ENCODE assay signal across 8 mouse cellular contexts in the genomic region with DNA sequence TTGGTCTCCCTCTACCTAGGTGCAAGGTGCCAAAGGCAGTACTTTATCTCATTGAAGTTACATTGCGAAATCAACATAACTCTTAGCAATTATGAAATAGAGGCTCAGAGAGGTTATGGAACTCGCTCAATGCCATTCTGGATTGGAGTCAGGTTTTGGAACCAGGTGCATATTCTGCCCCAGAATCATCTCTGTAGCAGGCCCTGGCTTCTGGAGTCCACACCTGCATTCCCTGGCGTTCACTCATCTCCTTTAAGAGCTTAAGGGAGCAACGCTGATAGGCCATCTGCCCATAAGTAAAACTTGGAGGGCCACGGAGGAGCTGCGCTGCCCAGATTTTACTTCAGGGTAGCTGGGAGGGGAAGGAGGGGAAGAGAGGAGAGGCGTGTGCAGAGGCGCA. TPM values are rescaled to one million over a fixed set of nuclear protein-coding genes. Genes with fewer than 3 reads are reported as not detected.
A peak's percentile ranks its signal among the peaks of the same experiment; 100 is the strongest.
DNase-seq lines count a peak whose midpoint lies in the region; ATAC-seq lines count a peak whose summit lies in the region.

No protein-coding gene starts in this region.

- H3K27ac ChIP-seq in heart, embryonic 13.5 days (replicated peaks): peak overlapping the region; percentile 85
- H3K27ac ChIP-seq in intestine, embryonic 16.5 days (ENCODE audit: low read length): peak overlapping the region; percentile 97

- intact Hi-C loops in heart, postnatal 10 days (cut with DNase I): loop anchor here (5.0 kb wide), 1 partner anchor 155 kb away; the partner anchor contains the start of genes Fkbp15 and Slc31a1

- no peaks in the 10 kb centered on the region for H3K27me3 ChIP-seq in heart, embryonic 13.5 days (replicated peaks)
- H3K27me3 ChIP-seq in intestine, embryonic 16.5 days (replicated peaks; ENCODE audit: control insufficient read depth, insufficient read depth, low read length): no peaks in the 10 kb centered on the region

- H3K36me3 ChIP-seq in heart, embryonic 13.5 days: peaks cover 25% of the 10 kb centered on the region
- H3K36me3 ChIP-seq in intestine, embryonic 16.5 days (ENCODE audit: control insufficient read depth, insufficient read depth, low read length): peaks cover 11% of the 10 kb centered on the region

- no peak for DNase-seq in heart, postnatal 10 days
- DNase-seq in NIH3T3 (ENCODE audit: low read depth): peak; percentile 11
- peak; percentile 25 for DNase-seq in lung, postnatal 10 days
- no peak for DNase-seq in embryo, embryonic 9.5 days (ENCODE audit: extremely low spot score)
- no peak for DNase-seq in yolk sac, embryonic 10.5 days (ENCODE audit: low spot score)

- H3K4me3 ChIP-seq in heart, embryonic 13.5 days: peak overlapping the region; percentile 27; the same call in 1 of the 2 replicates
- H3K4me3 ChIP-seq in intestine, embryonic 16.5 days (ENCODE audit: low read length): peak overlapping the region; percentile 87; the same call in 1 of the 2 replicates

- no peaks in the 10 kb centered on the region for H3K9me3 ChIP-seq in heart, embryonic 13.5 days
- H3K9me3 ChIP-seq in intestine, embryonic 16.5 days (ENCODE audit: control insufficient read depth, low read length): no peaks in the 10 kb centered on the region

- WGBS in heart, embryonic 13.5 days: 70% methylated on average over 8 of the region's 8 CpGs
- WGBS in intestine, embryonic 16.5 days: 59% methylated on average over 8 of the region's 8 CpGs

- H3K4me2 ChIP-seq in heart, embryonic 13.5 days: peak overlapping the region; percentile 78
- peak overlapping the region; percentile 74 for H3K4me2 ChIP-seq in intestine, embryonic 16.5 days (ENCODE audit: low read depth, low read length)

- 0 out of 2 replicates have a peak overlapping the region, but pooled peaks have one; percentile 1 for H3K9ac ChIP-seq in heart, embryonic 13.5 days
- H3K9ac ChIP-seq in intestine, embryonic 16.5 days (ENCODE audit: low read depth, low read length): no peak overlapping the region

- ATAC-seq in heart, embryonic 13.5 days (ENCODE audit: extremely low read depth, insufficient number of reproducible peaks, low FRiP score, low TSS enrichment): no peak
- peak; percentile 30 for ATAC-seq in intestine, embryonic 16.5 days
- ATAC-seq in activated CD4-positive, CD25-positive, alpha-beta regulatory T cell, adult 4 months: no peak

- H3K4me1 ChIP-seq in heart, embryonic 13.5 days: peaks cover 57% of the 10 kb centered on the region
- peaks cover 32% of the 10 kb centered on the region for H3K4me1 ChIP-seq in intestine, embryonic 16.5 days (ENCODE audit: control insufficient read depth, insufficient read depth, low read length)

RNA-seq across cellular contexts. Expression of gene Alad, which starts 2.7 kb away (rescaled TPM):
- 68.6 and 84.6 TPM in 2 replicates for polyA plus RNA-seq in heart, embryonic 13.5 days (2015; fragmentation: Nextera tagmentation; extraction: Ambion mirVana)
- total RNA-seq in heart, postnatal 10 days (2021): 10 to 100 TPM; 61.1 to 65.2 TPM
- 189 and 191 TPM in 2 replicates for polyA plus RNA-seq in intestine, embryonic 16.5 days (2015; fragmentation: Nextera tagmentation; extraction: Ambion mirVana)
- polyA plus RNA-seq in activated CD4-positive, CD25-positive, alpha-beta regulatory T cell, adult 4 months (2017; shearing (Covaris generic)): 10 to 100 TPM; 68.8 to 82.3 TPM

RNA-seq across cellular contexts. Expression of gene Pole3, which starts 7.8 kb away (rescaled TPM):
- polyA plus RNA-seq in heart, embryonic 13.5 days (2015; fragmentation: Nextera tagmentation; extraction: Ambion mirVana): 54.6 and 54.8 TPM in 2 replicates
- 10 to 100 TPM; 23.4 to 24.4 TPM for total RNA-seq in heart, postnatal 10 days (2021)
- polyA plus RNA-seq in intestine, embryonic 16.5 days (2015; fragmentation: Nextera tagmentation; extraction: Ambion mirVana): 57.5 and 67.5 TPM in 2 replicates
- 10 to 100 TPM; 31.6 to 33.3 TPM for polyA plus RNA-seq in activated CD4-positive, CD25-positive, alpha-beta regulatory T cell, adult 4 months (2017; shearing (Covaris generic))

RNA-seq across cellular contexts. Expression of gene 4933430I17Rik, which starts 8.1 kb away (rescaled TPM):
- 0.16 and 0.76 TPM in 2 replicates for polyA plus RNA-seq in heart, embryonic 13.5 days (2015; fragmentation: Nextera tagmentation; extraction: Ambion mirVana)
- total RNA-seq in heart, postnatal 10 days (2021): under 1 TPM; 0.22 to 0.34 TPM
- polyA plus RNA-seq in intestine, embryonic 16.5 days (2015; fragmentation: Nextera tagmentation; extraction: Ambion mirVana): 0.15 and 0.33 TPM in 2 replicates
- polyA plus RNA-seq in activated CD4-positive, CD25-positive, alpha-beta regulatory T cell, adult 4 months (2017; shearing (Covaris generic)): under 1 TPM; 0.25 to 0.62 TPM

RNA-seq across cellular contexts. Expression of gene Hdhd3, which starts 13.8 kb away (rescaled TPM):
- polyA plus RNA-seq in heart, embryonic 13.5 days (2015; fragmentation: Nextera tagmentation; extraction: Ambion mirVana): 7.7 and 9.9 TPM in 2 replicates
- 1 to 10 TPM; 6.1 to 6.4 TPM for total RNA-seq in heart, postnatal 10 days (2021)
- 115 and 118 TPM in 2 replicates for polyA plus RNA-seq in intestine, embryonic 16.5 days (2015; fragmentation: Nextera tagmentation; extraction: Ambion mirVana)
- polyA plus RNA-seq in activated CD4-positive, CD25-positive, alpha-beta regulatory T cell, adult 4 months (2017; shearing (Covaris generic)): 1 to 10 TPM; 1.1 to 2.4 TPM

RNA-seq across cellular contexts. Expression of gene Bspry, which starts 37.2 kb away (rescaled TPM):
- 0.99 and 1.1 TPM in 2 replicates for polyA plus RNA-seq in heart, embryonic 13.5 days (2015; fragmentation: Nextera tagmentation; extraction: Ambion mirVana)
- under 1 TPM in 1 of 2 experiments, not detected in 1; 0.19 TPM for total RNA-seq in heart, postnatal 10 days (2021)
- 29.9 and 31.6 TPM in 2 replicates for polyA plus RNA-seq in intestine, embryonic 16.5 days (2015; fragmentation: Nextera tagmentation; extraction: Ambion mirVana)
- 1 to 10 TPM; 1.0 to 2.1 TPM for polyA plus RNA-seq in activated CD4-positive, CD25-positive, alpha-beta regulatory T cell, adult 4 months (2017; shearing (Covaris generic))

Comparison
In these comparisons a context has a peak if more than half of its experiments do, and no peak if none do; other contexts are left out.
1. DNase-seq: peak in NIH3T3 (single experiment) and lung, postnatal 10 days (single experiment); none in heart, postnatal 10 days (0 of 2), embryo, embryonic 9.5 days (single experiment) and yolk sac, embryonic 10.5 days (single experiment).